Mouse (Mus musculus): Measurements from ENCODE around the gene Olfr324.

The Olfr324 gene

DNA sequence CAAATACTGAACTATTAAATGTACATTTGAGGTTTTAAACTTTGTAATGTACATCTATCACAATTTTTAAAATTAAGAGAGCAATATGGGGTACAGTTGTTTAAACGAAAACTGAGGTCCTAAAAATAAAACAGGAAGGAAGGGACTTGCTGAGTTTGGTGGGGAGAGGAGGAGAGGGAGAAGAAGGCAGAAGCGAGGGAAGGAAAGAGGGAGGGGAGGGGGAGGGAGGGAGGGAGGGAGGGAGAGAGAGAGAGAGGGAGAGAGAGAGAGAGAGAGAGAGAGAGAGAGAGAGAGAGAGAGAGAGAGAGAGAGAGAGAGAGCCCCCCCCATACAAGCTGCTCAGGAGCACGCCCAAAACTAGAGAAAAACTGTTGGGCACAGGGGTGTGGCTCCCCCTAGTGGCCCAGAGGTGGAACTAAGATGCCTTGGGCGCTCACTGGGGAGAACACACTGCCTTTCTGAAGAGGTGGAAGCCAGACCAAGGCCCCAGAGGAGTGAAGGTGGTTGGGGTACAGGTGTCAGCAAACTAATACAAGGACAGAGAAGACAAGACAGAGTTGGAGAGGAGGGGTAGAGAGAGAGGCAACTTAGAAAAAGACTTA lies 41.6 kb downstream of the Olfr324 start:
- DNase-seq, result no peak

DNA sequence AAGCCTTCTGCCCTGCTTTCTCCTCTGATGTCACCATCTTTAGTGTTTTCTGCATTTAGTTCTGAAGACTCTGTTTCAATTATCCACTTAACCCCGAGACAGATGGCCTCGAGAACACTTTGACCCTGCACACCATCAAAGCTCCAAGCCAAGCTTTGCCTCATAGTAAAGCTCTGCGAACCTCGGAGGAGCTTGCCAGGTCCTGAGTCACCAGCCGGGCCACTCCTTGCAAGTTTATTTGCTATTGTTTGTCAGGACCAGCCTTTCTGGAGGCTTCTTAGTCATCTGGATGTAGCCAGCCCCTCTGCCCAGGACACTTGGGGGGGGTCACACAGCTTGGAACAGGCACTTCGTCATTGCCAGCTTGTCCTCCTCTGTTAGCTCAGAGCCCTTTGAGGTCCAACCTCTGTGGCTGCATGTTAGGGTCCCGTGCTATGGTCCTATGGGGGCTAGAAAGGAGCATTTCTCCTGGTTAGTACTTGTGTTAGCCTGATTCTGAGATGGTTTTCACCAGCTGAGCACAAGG lies 43.3 kb downstream of the Olfr324 start:
- DNase-seq, result peak; percentile 92

DNA sequence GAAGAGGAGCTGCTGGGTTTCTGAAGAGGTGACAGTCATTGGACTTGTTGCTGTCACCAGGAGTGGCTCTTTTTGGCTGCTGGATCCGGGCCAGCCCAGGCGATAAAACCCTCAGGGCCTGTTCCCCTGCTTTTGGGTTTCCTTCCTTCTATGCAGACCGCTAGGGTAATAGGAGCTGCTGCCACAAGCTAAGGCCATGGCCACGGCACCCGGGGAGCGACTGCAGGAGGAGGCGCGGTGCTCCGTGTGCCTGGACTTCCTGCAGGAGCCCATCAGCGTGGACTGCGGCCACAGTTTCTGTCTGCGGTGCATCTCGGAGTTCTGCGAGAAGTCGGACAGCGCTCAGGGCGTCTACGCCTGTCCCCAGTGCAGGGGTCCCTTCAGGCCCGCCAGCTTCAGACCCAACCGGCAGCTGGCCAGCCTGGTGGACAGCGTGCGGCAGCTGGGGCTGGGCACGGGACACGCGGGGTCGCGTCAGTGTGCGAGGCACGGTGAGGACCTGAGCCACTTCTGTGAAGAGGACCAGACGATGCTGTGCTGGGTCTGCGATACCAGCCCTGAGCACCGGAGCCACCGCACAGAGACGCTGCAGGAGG lies 45.5 kb downstream of the Olfr324 start, which contains the start of gene Trim58:
Gene Trim58 (plus strand): TSS at position 194 of the 596 bp plus-strand sequence.
- DNase-seq, result peak; percentile 81

DNA sequence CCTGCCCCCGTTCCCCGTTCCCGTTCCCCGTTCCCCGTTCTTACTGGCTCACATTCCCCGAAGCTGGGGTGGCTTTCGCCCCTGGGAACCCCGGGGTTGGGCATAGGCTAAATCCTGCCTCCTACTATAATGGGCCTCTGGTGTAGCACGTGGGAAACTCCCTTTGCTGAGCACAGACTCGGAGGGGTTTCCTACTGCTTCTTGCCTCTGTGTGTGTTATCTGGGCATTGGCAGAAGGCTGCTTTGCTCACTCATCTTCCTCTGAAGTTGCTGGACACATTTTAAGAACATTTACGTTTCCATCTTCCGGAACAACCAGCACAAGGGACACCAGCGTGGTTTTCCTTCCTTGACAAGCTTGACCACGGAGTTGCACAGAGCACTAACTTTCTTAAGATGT lies 46.1 kb downstream of the Olfr324 start:
- no peak for DNase-seq

DNA sequence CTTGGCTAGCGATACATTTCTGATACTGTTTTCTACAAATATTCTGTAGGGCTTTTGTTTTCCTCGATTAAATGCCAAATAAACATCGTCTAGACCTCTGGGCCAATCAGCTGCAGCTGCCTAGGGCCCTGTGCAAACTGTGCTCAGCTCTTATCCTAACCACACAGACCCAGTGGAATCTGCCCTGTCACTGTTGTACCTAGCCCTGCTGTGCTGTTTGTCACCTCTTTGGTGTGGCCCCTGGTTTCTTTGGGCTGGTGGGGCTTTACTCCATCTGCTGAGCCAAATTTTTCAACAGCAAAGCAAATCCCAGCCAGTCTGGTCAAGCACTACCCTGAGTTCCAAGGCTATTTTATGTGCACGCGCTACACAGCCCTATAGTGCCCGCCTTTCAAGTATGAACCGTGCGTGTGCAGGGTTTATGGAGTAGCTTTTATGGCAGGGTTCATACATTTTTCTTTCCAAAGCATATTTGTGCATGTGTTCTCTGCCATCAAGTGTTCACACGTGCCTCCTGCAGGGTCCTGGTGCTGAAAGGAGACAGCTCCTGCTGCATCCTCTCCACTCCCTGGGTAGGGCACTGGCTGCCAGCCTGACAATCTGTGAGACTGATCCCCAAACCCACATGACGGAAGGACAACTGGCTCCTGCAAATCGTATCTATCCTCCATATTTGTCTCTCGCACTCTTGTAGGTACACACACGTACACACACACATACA lies 46.9 kb downstream of the Olfr324 start:
- peak; percentile 62 for DNase-seq

DNA sequence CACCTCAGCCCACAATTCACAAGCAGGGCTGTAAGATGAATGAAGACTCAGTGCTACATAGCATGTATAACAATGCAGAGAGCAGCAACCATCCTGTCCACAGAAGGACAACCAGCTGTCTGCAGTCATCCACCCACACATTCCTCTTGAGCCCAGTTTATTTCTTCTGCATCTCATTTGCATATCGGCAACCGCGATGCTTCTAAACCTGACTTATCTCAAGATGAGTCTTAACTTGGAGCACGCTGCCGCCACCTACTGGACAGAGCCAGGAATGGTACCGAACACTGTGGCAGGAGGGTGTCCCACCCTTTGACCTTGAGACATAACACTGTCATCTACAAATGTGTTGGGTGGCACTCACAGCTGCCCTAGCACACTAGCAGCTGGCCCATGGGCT lies 48.4 kb downstream of the Olfr324 start:
- no peak for DNase-seq

Data from heart, adult 11 months (tissue).